Mouse (Mus musculus): Measurements from ENCODE around the gene Pglyrp2. TPM values are rescaled to one million over a fixed set of nuclear protein-coding genes. Genes with fewer than 3 reads are reported as not detected.

Pglyrp2 gene
- polyA plus RNA-seq (2012; fragmentation: generic; extraction: Trizol) = not detected
- long read RNA-seq, experiment 1 = 0 reads
- long read RNA-seq, experiment 2 = 0 reads

DNA sequence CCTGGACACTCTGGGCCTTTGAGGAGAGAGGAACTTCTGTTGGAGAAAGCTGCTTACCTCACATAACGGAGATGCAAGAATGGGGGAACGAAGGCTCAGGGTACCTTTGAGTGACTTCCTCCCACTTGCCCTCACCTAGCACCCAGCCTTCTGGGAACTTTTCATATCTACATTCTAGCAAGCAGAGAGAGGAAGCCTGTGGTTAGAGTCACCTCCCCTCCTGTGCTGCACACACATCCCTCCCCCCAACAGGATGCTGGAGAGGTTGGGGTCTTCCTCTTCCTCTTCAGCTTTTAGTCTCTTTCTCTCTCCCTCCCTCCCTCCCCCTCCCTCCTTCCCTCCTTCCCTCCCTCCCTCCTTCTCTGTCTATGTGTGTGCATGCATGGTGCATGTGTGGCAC is at the start of gene Pglyrp2:
Gene Pglyrp2 (minus strand): TSS at position 134 of the 400 bp plus-strand sequence.
- peaks cover 8% of the 10 kb centered on the region for H3K27me3 ChIP-seq (ENCODE audit: control insufficient read depth, insufficient read depth, insufficient read length)

DNA sequence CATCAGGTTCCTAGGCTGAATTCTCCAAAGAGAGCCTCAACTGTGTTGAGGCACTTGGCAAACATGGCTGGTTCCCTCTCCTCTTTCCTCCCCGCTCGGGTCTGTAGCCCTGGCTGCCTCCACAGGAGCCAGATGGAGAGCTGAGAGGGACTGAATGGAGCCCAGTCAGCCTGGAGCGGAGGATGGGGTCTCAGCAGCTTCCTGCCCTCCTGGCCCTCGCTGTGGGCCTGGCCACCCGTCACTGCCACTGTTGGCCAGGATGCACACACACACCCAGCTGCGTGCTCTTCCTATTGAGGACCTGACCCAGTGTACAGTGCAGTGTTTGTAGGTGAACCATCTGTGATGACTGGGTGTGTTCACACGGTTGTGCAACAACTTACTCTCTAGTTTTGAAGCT is 48.2 kb upstream of the Pglyrp2 start:
- Histone ChIP-seq H3ac (ENCODE audit: control insufficient read depth, insufficient read length, low read depth) (no peak overlapping the region), H3K79me3 (ENCODE audit: low read depth) (no peaks in the 10 kb centered on the region), H3K27me3 (ENCODE audit: control insufficient read depth, insufficient read depth, insufficient read length) (peaks cover 32% of the 10 kb centered on the region), H3K36me3 (ENCODE audit: control insufficient read depth, insufficient read depth) (no peaks in the 10 kb centered on the region), H3K79me2 (ENCODE audit: control insufficient read depth, insufficient read depth) (no peaks in the 10 kb centered on the region), H3K4me3 (ENCODE audit: insufficient read depth, poor library complexity, severe bottlenecking) (no peak overlapping the region)
- TF ChIP-seq CEBPB (IDR thresholded peaks at IDR 0.05; ENCODE audit: low read depth) (no peak), CTCF (IDR thresholded peaks at IDR 0.05; ENCODE audit: control insufficient read depth, insufficient read depth, insufficient read length) (no peak), USF1 (IDR thresholded peaks at IDR 0.05; ENCODE audit: low read depth) (no peak), MYOD1 (IDR thresholded peaks at IDR 0.05; ENCODE audit: control insufficient read depth, insufficient read length, low read depth) (no peak), MAX (IDR thresholded peaks at IDR 0.05) (no peak), FOSL1 (IDR thresholded peaks at IDR 0.05; ENCODE audit: insufficient read depth, low read length, poor library complexity, severe bottlenecking) (no peak), MYOG (IDR thresholded peaks at IDR 0.05; ENCODE audit: control insufficient read depth, extremely low read depth, insufficient read length) (no peak)

More for the DNA sequence above, at the start of gene Pglyrp2:
- H3K79me3 ChIP-seq (ENCODE audit: low read depth) = no peaks in the 10 kb centered on the region
- no peak within 1 kb of the TSS for H3K4me3 ChIP-seq (ENCODE audit: insufficient read depth, poor library complexity, severe bottlenecking)
- H3K79me2 ChIP-seq (ENCODE audit: control insufficient read depth, insufficient read depth) = no peaks in the 10 kb centered on the region
- no peak within 1 kb of the TSS for H3ac ChIP-seq (ENCODE audit: control insufficient read depth, insufficient read length, low read depth)
- H3K36me3 ChIP-seq (ENCODE audit: control insufficient read depth, insufficient read depth) = no peaks in the 10 kb centered on the region
- no peak for TF ChIP-seq MAX (IDR thresholded peaks at IDR 0.05)
- no peak for TF ChIP-seq USF1 (IDR thresholded peaks at IDR 0.05; ENCODE audit: low read depth)
- TF ChIP-seq MYOG (IDR thresholded peaks at IDR 0.05; ENCODE audit: control insufficient read depth, extremely low read depth, insufficient read length) = no peak
- no peak for TF ChIP-seq FOSL1 (IDR thresholded peaks at IDR 0.05; ENCODE audit: insufficient read depth, low read length, poor library complexity, severe bottlenecking)
- no peak for TF ChIP-seq CEBPB (IDR thresholded peaks at IDR 0.05; ENCODE audit: low read depth)
- no peak for TF ChIP-seq MYOD1 (IDR thresholded peaks at IDR 0.05; ENCODE audit: control insufficient read depth, insufficient read length, low read depth)
- TF ChIP-seq CTCF (IDR thresholded peaks at IDR 0.05; ENCODE audit: control insufficient read depth, insufficient read depth, insufficient read length) = no peak

DNA sequence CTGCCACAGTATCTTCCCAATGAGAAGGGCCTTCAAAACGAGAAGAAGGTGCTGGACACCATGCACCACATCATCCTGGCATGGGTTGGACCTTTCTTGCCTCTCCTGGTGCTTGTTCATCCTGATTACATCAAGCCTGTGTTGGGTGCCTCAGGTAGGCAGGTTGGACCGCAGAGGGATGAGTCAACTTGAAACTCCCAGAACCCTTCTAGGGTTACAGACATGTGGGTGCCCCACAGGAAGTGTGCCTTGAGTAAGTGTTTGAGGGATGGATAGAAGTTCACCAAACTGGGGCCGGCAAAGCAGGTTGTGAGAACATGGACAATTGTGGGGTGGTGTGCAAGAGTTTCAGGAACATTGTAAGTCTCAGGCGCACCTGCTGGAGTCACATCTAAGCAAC is 46.8 kb upstream of the Pglyrp2 start:
- Histone ChIP-seq H3K79me3 (ENCODE audit: low read depth) (no peaks in the 10 kb centered on the region), H3K4me3 (ENCODE audit: insufficient read depth, poor library complexity, severe bottlenecking) (no peak overlapping the region), H3K36me3 (ENCODE audit: control insufficient read depth, insufficient read depth) (no peaks in the 10 kb centered on the region), H3K27me3 (ENCODE audit: control insufficient read depth, insufficient read depth, insufficient read length) (peaks cover 32% of the 10 kb centered on the region), H3K79me2 (ENCODE audit: control insufficient read depth, insufficient read depth) (no peaks in the 10 kb centered on the region), H3ac (ENCODE audit: control insufficient read depth, insufficient read length, low read depth) (no peak overlapping the region)
- no peak for TF ChIP-seq MYOG (IDR thresholded peaks at IDR 0.05; ENCODE audit: control insufficient read depth, extremely low read depth, insufficient read length)
- TF ChIP-seq MAX (IDR thresholded peaks at IDR 0.05) = no peak
- TF ChIP-seq USF1 (IDR thresholded peaks at IDR 0.05; ENCODE audit: low read depth) = no peak
- TF ChIP-seq MYOD1 (IDR thresholded peaks at IDR 0.05; ENCODE audit: control insufficient read depth, insufficient read length, low read depth) = no peak
- TF ChIP-seq CTCF (IDR thresholded peaks at IDR 0.05; ENCODE audit: control insufficient read depth, insufficient read depth, insufficient read length) = no peak
- TF ChIP-seq FOSL1 (IDR thresholded peaks at IDR 0.05; ENCODE audit: insufficient read depth, low read length, poor library complexity, severe bottlenecking) = no peak
- no peak for TF ChIP-seq CEBPB (IDR thresholded peaks at IDR 0.05; ENCODE audit: low read depth)

DNA sequence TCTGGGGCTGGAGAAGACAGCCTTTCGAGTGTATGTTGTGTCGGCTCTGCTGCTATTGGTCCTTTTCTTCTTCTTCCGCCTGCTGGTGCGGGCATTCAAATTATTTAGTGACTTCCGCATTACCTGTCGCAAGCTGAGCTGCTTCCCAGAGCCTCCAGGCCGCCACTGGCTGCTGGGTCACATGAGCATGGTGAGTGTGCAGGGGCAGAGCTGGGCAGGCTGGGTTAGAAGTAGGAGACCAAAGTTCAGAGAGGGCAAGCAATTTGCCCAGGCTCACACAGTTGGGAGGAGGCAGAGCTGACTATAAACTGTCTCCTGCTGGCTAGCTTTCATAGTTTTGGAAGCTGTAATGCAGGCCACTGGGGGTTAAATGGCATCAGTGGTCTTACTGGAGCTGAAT is 44.5 kb upstream of the Pglyrp2 start:
- H3K27me3 ChIP-seq (ENCODE audit: control insufficient read depth, insufficient read depth, insufficient read length) = peaks cover 30% of the 10 kb centered on the region
- no peaks in the 10 kb centered on the region for H3K79me2 ChIP-seq (ENCODE audit: control insufficient read depth, insufficient read depth)
- no peak overlapping the region for H3K4me3 ChIP-seq (ENCODE audit: insufficient read depth, poor library complexity, severe bottlenecking)
- no peak for TF ChIP-seq USF1 (IDR thresholded peaks at IDR 0.05; ENCODE audit: low read depth)
- TF ChIP-seq CEBPB (IDR thresholded peaks at IDR 0.05; ENCODE audit: low read depth) = no peak
- TF ChIP-seq MYOG (IDR thresholded peaks at IDR 0.05; ENCODE audit: control insufficient read depth, extremely low read depth, insufficient read length) = no peak
- no peak for TF ChIP-seq MYOD1 (IDR thresholded peaks at IDR 0.05; ENCODE audit: control insufficient read depth, insufficient read length, low read depth)
- TF ChIP-seq MAX (IDR thresholded peaks at IDR 0.05) = no peak
- TF ChIP-seq FOSL1 (IDR thresholded peaks at IDR 0.05; ENCODE audit: insufficient read depth, low read length, poor library complexity, severe bottlenecking) = no peak
- H3K79me3 ChIP-seq (ENCODE audit: low read depth) = no peaks in the 10 kb centered on the region
- no peaks in the 10 kb centered on the region for H3K36me3 ChIP-seq (ENCODE audit: control insufficient read depth, insufficient read depth)
- H3ac ChIP-seq (ENCODE audit: control insufficient read depth, insufficient read length, low read depth) = no peak overlapping the region

DNA sequence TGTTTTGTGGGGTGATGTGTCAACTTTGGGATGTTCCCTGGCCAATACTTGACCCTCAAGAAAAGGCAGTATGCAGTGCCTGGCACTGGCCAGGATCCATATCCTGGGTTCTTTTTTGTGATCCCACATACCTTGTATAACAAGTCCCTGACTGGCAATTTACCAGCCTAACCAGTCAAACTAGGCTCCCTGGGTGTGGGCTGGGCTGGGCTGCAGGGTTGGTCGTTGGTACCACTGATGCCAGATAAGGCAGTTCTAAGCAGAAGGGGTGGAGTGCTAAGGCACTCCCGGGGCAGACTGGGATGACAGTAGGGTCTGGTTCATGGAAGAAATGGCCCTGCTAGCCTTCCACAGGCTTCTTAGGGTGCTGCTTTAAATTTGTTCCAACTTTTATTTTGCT is 31.0 kb upstream of the Pglyrp2 start:
- Histone ChIP-seq H3K79me2 (ENCODE audit: control insufficient read depth, insufficient read depth) (no peaks in the 10 kb centered on the region), H3K27me3 (ENCODE audit: control insufficient read depth, insufficient read depth, insufficient read length) (peaks cover 27% of the 10 kb centered on the region), H3K79me3 (ENCODE audit: low read depth) (no peaks in the 10 kb centered on the region), H3ac (ENCODE audit: control insufficient read depth, insufficient read length, low read depth) (no peak overlapping the region), H3K36me3 (ENCODE audit: control insufficient read depth, insufficient read depth) (no peaks in the 10 kb centered on the region), H3K4me3 (ENCODE audit: insufficient read depth, poor library complexity, severe bottlenecking) (no peak overlapping the region)
- TF ChIP-seq CEBPB (IDR thresholded peaks at IDR 0.05; ENCODE audit: low read depth) (no peak), MYOG (IDR thresholded peaks at IDR 0.05; ENCODE audit: control insufficient read depth, extremely low read depth, insufficient read length) (no peak), CTCF (IDR thresholded peaks at IDR 0.05; ENCODE audit: control insufficient read depth, insufficient read depth, insufficient read length) (no peak), FOSL1 (IDR thresholded peaks at IDR 0.05; ENCODE audit: insufficient read depth, low read length, poor library complexity, severe bottlenecking) (no peak), USF1 (IDR thresholded peaks at IDR 0.05; ENCODE audit: low read depth) (no peak), MAX (IDR thresholded peaks at IDR 0.05) (no peak), MYOD1 (IDR thresholded peaks at IDR 0.05; ENCODE audit: control insufficient read depth, insufficient read length, low read depth) (no peak)

DNA sequence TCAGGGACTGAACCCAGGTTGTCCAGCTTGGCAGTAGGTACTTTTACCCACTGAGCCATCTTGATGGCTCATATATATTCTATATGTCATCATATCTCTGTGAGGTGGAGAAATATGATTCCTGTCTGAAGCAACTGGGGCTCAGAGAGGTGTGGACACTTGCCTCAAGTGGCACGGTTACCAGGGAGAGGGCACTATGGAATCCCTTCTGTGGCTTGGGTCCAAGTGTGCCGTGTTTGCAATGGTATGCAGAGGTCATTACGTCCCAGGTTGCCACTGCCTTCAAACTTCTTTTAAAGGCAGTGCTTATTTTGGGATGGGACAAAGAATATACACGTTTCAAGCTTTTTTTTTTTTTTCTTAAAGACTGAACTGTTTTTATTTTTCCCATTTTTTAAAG is 30.2 kb upstream of the Pglyrp2 start:
- Histone ChIP-seq H3K79me2 (ENCODE audit: control insufficient read depth, insufficient read depth) (no peaks in the 10 kb centered on the region), H3ac (ENCODE audit: control insufficient read depth, insufficient read length, low read depth) (no peak overlapping the region), H3K27me3 (ENCODE audit: control insufficient read depth, insufficient read depth, insufficient read length) (peaks cover 23% of the 10 kb centered on the region), H3K79me3 (ENCODE audit: low read depth) (no peaks in the 10 kb centered on the region), H3K4me3 (ENCODE audit: insufficient read depth, poor library complexity, severe bottlenecking) (no peak overlapping the region), H3K36me3 (ENCODE audit: control insufficient read depth, insufficient read depth) (no peaks in the 10 kb centered on the region)
- TF ChIP-seq CEBPB (IDR thresholded peaks at IDR 0.05; ENCODE audit: low read depth) = no peak
- no peak for TF ChIP-seq CTCF (IDR thresholded peaks at IDR 0.05; ENCODE audit: control insufficient read depth, insufficient read depth, insufficient read length)
- TF ChIP-seq MYOG (IDR thresholded peaks at IDR 0.05; ENCODE audit: control insufficient read depth, extremely low read depth, insufficient read length) = no peak
